Mouse (Mus musculus) kidney, adult 2 months (tissue): ENCODE measurements around the gene Spast.

Source experiments
- CTCF ChIP-seq: fragments of 200-500 bp; conservative IDR thresholded peaks from 2 replicates; pipeline ENCODE4 v1.5.1; 2011; ENCODE audit warnings: low read depth, mild to moderate bottlenecking, control low read depth, low read length, moderate library complexity, mixed read lengths; ENCODE audit not compliant: insufficient read depth, insufficient read length
- POLR2A ChIP-seq: fragments of 200-500 bp; IDR thresholded peaks from one replicate; pipeline ENCODE4 v1.6.1; 2011; ENCODE audit warnings: low read depth, low read length, control low read depth

GRCm38 (mm10) chr17:74315445-74316308, 23.1 kb upstream of the Spast start:
- TF ChIP-seq POLR2A (no peak), CTCF (no peak)
